Mouse (Mus musculus): ENCODE results near the gene Arhgef10l. TPM values are rescaled to one million over a fixed set of nuclear protein-coding genes. Genes with fewer than 3 reads are reported as not detected.

Arhgef10l gene
- polyA plus RNA-seq, 2 experiments: 2.4 to 2.5 TPM

GRCm38 (mm10) chr4:140605790-140606189, 60.0 kb downstream of the Arhgef10l start:
- TF ChIP-seq CTCF (IDR thresholded peaks at IDR 0.05; ENCODE audit: low read depth) (no peak), EP300 (IDR thresholded peaks at IDR 0.05; ENCODE audit: low read depth) (no peak)
- H3K36me3 ChIP-seq (replicated peaks; ENCODE audit: control insufficient read depth, insufficient read depth, low read depth): no peaks in the 10 kb centered on the region
- no peak overlapping the region for H3K27ac ChIP-seq
- no peak overlapping the region for H3K4me3 ChIP-seq (ENCODE audit: insufficient read depth in 1 of 2, low read depth in 2 of 2, low read length in 2 of 2)
- WGBS (ENCODE audit: insufficient replicate concordance): 65% methylated on average over 7 of the region's 7 CpGs
- no peak for DNase-seq (ENCODE audit: low read depth in 3 of 3, low spot score in 3 of 3)
- no peaks in the 10 kb centered on the region for H3K4me1 ChIP-seq (replicated peaks; ENCODE audit: control insufficient read depth in 2 of 2, insufficient read depth in 2 of 2, low read length in 1 of 2)
- ATAC-seq (ENCODE audit: insufficient read depth): no peak
- H3K27me3 ChIP-seq (ENCODE audit: control insufficient read depth, insufficient read depth, low read length): no peaks in the 10 kb centered on the region
- H3K9ac ChIP-seq (replicated peaks): no peak overlapping the region
- H3K9me3 ChIP-seq (ENCODE audit: control insufficient read depth, low read length): no peaks in the 10 kb centered on the region
- no peak overlapping the region for H3K4me2 ChIP-seq (ENCODE audit: low read depth)

- H3K4me3 ChIP-seq (ENCODE audit: insufficient read depth in 1 of 2, low read depth in 2 of 2, low read length in 2 of 2): no peak overlapping the region
- no peak overlapping the region for H3K4me2 ChIP-seq (ENCODE audit: low read depth)
- no peak for TF ChIP-seq CTCF (IDR thresholded peaks at IDR 0.05; ENCODE audit: low read depth)
- no peak for TF ChIP-seq EP300 (IDR thresholded peaks at IDR 0.05; ENCODE audit: low read depth)
- H3K36me3 ChIP-seq (replicated peaks; ENCODE audit: control insufficient read depth, insufficient read depth, low read depth): no peaks in the 10 kb centered on the region
- no peaks in the 10 kb centered on the region for H3K4me1 ChIP-seq (replicated peaks; ENCODE audit: control insufficient read depth in 2 of 2, insufficient read depth in 2 of 2, low read length in 1 of 2)
- no peaks in the 10 kb centered on the region for H3K9me3 ChIP-seq (ENCODE audit: control insufficient read depth, low read length)
- H3K27me3 ChIP-seq (ENCODE audit: control insufficient read depth, insufficient read depth, low read length): no peaks in the 10 kb centered on the region
- H3K27ac ChIP-seq: no peak overlapping the region
- no peak for DNase-seq (ENCODE audit: low read depth in 3 of 3, low spot score in 3 of 3)
- H3K9ac ChIP-seq (replicated peaks): no peak overlapping the region
- ATAC-seq (ENCODE audit: insufficient read depth): no peak
- 81% methylated on average over 6 of the region's 6 CpGs for WGBS (ENCODE audit: insufficient replicate concordance)
Observed at GRCm38 (mm10) chr4:140605247-140605646, 60.6 kb downstream of the Arhgef10l start.

GRCm38 (mm10) chr4:140604541-140604940, 61.3 kb downstream of the Arhgef10l start:
- Histone ChIP-seq H3K4me3 (ENCODE audit: insufficient read depth in 1 of 2, low read depth in 2 of 2, low read length in 2 of 2) (no peak overlapping the region), H3K9ac (replicated peaks) (no peak overlapping the region), H3K4me2 (ENCODE audit: low read depth) (no peak overlapping the region), H3K4me1 (replicated peaks; ENCODE audit: control insufficient read depth in 2 of 2, insufficient read depth in 2 of 2, low read length in 1 of 2) (no peaks in the 10 kb centered on the region), H3K36me3 (replicated peaks; ENCODE audit: control insufficient read depth, insufficient read depth, low read depth) (no peaks in the 10 kb centered on the region), H3K27ac (no peak overlapping the region), H3K27me3 (ENCODE audit: control insufficient read depth, insufficient read depth, low read length) (no peaks in the 10 kb centered on the region), H3K9me3 (ENCODE audit: control insufficient read depth, low read length) (no peaks in the 10 kb centered on the region)
- no peak for TF ChIP-seq EP300 (IDR thresholded peaks at IDR 0.05; ENCODE audit: low read depth)
- no peak for TF ChIP-seq CTCF (IDR thresholded peaks at IDR 0.05; ENCODE audit: low read depth)
- 54% methylated on average over 8 of the region's 8 CpGs for WGBS (ENCODE audit: insufficient replicate concordance)
- DNase-seq (ENCODE audit: low read depth in 3 of 3, low spot score in 3 of 3) (no peak), ATAC-seq (ENCODE audit: insufficient read depth) (no peak)

- no peak for TF ChIP-seq CTCF (IDR thresholded peaks at IDR 0.05; ENCODE audit: low read depth)
- TF ChIP-seq EP300 (IDR thresholded peaks at IDR 0.05; ENCODE audit: low read depth): no peak
- Histone ChIP-seq H3K9me3 (ENCODE audit: control insufficient read depth, low read length) (no peaks in the 10 kb centered on the region), H3K4me2 (ENCODE audit: low read depth) (no peak overlapping the region), H3K4me3 (ENCODE audit: insufficient read depth in 1 of 2, low read depth in 2 of 2, low read length in 2 of 2) (no peak overlapping the region), H3K36me3 (replicated peaks; ENCODE audit: control insufficient read depth, insufficient read depth, low read depth) (no peaks in the 10 kb centered on the region), H3K27me3 (ENCODE audit: control insufficient read depth, insufficient read depth, low read length) (no peaks in the 10 kb centered on the region), H3K9ac (replicated peaks) (no peak overlapping the region), H3K4me1 (replicated peaks; ENCODE audit: control insufficient read depth in 2 of 2, insufficient read depth in 2 of 2, low read length in 1 of 2) (no peaks in the 10 kb centered on the region), H3K27ac (no peak overlapping the region)
- WGBS (ENCODE audit: insufficient replicate concordance): 52% methylated on average over 4 of the region's 4 CpGs
- no peak for ATAC-seq (ENCODE audit: insufficient read depth)
- DNase-seq (ENCODE audit: low read depth in 3 of 3, low spot score in 3 of 3): no peak
Observed at GRCm38 (mm10) chr4:140602022-140602421, 63.8 kb downstream of the Arhgef10l start.

GRCm38 (mm10) chr4:140601153-140601552, 64.7 kb downstream of the Arhgef10l start:
- H3K9me3 ChIP-seq (ENCODE audit: control insufficient read depth, low read length): no peaks in the 10 kb centered on the region
- H3K27ac ChIP-seq: no peak overlapping the region
- no peak overlapping the region for H3K4me2 ChIP-seq (ENCODE audit: low read depth)
- H3K4me3 ChIP-seq (ENCODE audit: insufficient read depth in 1 of 2, low read depth in 2 of 2, low read length in 2 of 2): no peak overlapping the region
- no peak overlapping the region for H3K9ac ChIP-seq (replicated peaks)
- no peak for DNase-seq (ENCODE audit: low read depth in 3 of 3, low spot score in 3 of 3)
- no peaks in the 10 kb centered on the region for H3K4me1 ChIP-seq (replicated peaks; ENCODE audit: control insufficient read depth in 2 of 2, insufficient read depth in 2 of 2, low read length in 1 of 2)
- H3K36me3 ChIP-seq (replicated peaks; ENCODE audit: control insufficient read depth, insufficient read depth, low read depth): no peaks in the 10 kb centered on the region
- no peaks in the 10 kb centered on the region for H3K27me3 ChIP-seq (ENCODE audit: control insufficient read depth, insufficient read depth, low read length)
- TF ChIP-seq EP300 (IDR thresholded peaks at IDR 0.05; ENCODE audit: low read depth) (no peak), CTCF (IDR thresholded peaks at IDR 0.05; ENCODE audit: low read depth) (no peak)
- 69% methylated on average over 11 of the region's 11 CpGs for WGBS (ENCODE audit: insufficient replicate concordance)
- no peak for ATAC-seq (ENCODE audit: insufficient read depth)

Measured in liver, embryonic 14.5 days (tissue).